Mouse (Mus musculus): ENCODE measurements at regions not wholly inside any gene's neighbourhood (a gene's known extent, or its start where the extent isn't known, plus 50 kb on each side); places are given as distances from the start of the nearest gene placed in this dataset.
A peak's percentile ranks its signal among the peaks of the same experiment; 100 is the strongest.

- DNase-seq (ENCODE audit: low spot score): no peak
These were observed 245.3 kb downstream of the Adamts20 start for GRCm38 (mm10) chr15:94219907-94220306.

GRCm38 (mm10) chr15:94216703-94217102, 248.5 kb downstream of the Adamts20 start:
- no peak for DNase-seq (ENCODE audit: low spot score)

- DNase-seq (ENCODE audit: low spot score): no peak
These were observed 250.8 kb downstream of the Adamts20 start for GRCm38 (mm10) chr15:94214440-94214839.

DNA sequence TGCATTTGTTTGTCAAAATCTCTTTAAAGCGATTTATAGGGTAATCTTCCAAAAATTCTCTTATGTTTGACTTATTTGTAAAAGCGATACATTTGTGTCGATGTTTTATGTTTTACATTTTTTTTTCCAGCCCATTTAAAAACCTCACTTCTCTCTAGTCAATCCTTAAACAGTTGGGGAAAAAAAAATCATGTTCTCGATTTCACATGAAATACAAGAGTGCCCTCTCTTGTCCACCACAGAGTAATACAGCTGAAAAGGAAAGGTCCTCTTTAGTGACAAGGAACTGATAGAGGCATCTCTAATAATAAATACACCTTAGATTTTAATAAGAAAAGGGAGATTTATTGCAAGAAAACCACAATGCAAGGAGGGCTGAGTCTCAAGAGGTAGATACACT, 251.8 kb downstream of the Adamts20 start:
- no peak for DNase-seq (ENCODE audit: low spot score)

DNA sequence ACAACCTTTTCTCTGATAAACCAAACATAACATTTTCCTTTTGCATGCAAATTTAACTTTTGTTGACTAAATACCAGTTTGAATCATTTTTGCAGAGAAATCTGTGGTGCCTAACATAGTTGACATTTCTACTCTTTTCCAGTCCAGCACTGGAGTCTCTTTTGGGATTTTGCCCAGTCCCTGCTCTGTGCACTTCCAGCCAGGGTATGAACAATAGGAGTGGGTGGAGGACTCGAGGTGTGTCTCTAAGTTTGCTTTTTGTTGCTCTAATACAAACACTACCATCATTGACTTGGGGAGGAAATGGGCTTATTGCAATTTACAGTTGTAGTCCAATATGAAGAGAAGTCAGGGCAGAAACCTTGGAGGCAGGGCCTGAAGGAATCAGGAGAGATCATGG, 256.7 kb downstream of the Adamts20 start:
- DNase-seq (ENCODE audit: low spot score): no peak

- no peak for DNase-seq (ENCODE audit: low spot score)
These were observed 258.8 kb downstream of the Adamts20 start for GRCm38 (mm10) chr15:94206454-94206853.

DNA sequence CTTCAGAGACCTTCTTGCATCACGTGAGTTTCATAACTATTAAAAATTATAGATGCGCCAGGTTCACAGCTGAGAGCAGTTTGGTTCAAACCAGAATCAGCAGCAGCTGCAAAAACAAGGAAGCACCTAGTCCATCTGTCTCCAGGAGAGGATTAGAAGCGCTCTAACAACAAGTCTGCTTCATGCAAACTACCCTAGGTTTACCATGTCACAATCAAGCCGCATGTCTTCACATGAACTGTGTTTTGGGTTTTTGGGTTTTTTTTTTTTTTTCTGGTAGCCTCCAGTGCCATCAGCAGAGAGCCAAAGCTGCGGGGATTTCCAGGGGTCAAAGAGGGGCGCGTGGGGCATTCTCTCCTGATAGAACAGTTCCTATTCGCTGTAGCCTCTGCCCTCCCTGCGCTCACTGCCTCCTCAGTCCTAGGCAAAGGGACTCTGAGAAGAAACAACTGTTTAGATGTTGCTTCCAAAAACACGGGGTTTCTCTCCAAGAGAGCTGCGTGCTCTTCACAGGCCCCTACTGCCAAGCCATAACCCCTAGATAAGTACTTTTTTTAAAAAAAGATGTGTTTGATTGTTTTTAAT, 259.8 kb downstream of the Adamts20 start:
- no peak for DNase-seq (ENCODE audit: low spot score)

GRCm38 (mm10) chr15:94190081-94190488, 275.1 kb downstream of the Adamts20 start:
- DNase-seq (ENCODE audit: low spot score): no peak

DNA sequence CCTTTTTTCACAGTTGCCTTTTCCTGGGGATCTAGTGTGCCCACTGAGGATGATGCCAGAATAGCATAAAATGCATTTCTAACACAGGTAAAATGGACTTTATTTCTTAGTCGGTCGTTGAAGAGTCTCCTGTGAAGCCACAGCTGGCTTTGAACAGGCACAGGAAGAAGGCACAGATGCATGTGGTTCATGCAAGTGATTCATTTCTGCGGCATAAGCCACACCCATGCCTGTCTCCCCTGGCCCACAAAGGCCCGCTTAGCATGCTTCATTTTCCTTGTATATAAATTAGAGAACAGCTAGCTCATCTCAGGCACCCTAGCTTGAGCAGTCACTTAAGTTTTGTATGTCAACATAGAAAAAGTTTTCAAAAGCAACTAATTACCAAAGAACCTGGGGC, 277.6 kb downstream of the Adamts20 start:
- no peak for DNase-seq (ENCODE audit: low spot score)

DNA sequence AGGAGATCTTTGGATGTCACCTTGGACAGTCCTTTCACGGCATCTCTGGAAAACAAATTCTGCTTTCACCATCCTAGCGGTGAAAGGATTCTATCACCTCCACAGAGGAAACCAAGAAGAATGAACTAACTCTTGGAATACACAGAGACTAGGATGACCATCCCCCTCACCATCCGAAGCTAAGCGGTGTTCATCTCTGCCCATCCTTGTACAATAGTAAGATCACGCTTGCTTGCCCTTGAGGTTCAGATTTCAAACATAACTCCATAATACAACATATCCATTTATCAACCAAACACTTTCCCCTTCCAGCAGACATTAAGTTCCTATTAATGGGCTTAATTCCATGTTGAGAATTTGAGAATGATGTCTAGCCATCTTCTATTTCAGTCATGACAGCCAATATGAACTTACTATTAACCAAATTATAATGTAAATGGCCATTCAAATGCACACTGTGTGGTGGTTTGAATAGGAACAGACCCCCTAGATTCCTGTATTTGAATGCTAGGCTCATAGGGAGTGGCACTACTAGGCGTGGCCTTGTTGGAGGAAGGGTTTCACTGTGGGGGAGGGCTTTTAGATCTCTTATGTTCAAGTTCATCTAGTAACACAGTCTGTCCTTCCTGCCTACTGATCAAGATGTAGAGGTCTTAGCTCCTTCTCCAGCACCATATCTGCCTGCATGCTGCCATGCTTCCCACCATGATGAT, 281.4 kb downstream of the Adamts20 start:
- DNase-seq (ENCODE audit: low spot score): no peak

- no peak for DNase-seq (ENCODE audit: low spot score)
These were observed 291.1 kb downstream of the Adamts20 start for GRCm38 (mm10) chr15:94174083-94174482.

DNA sequence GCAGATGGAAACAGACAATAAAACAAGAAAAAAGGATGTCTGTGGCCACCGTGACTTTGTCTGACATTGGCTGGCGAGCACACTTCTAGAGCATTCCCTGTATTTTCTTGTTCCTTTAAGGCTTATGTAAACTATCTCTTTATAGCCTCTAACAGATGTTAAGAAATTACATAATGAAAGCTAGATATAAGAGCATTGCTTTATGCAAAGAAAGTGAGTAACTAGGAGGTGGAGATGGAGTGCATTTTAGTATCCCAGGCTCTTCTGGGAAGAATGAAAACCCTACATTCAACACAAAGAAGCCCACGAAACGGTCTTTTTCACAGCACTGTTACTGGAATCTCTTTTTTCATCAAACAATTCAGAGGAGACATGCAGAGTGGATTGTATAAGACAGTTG, 304.4 kb downstream of the Adamts20 start:
- DNase-seq (ENCODE audit: low spot score): no peak

DNA sequence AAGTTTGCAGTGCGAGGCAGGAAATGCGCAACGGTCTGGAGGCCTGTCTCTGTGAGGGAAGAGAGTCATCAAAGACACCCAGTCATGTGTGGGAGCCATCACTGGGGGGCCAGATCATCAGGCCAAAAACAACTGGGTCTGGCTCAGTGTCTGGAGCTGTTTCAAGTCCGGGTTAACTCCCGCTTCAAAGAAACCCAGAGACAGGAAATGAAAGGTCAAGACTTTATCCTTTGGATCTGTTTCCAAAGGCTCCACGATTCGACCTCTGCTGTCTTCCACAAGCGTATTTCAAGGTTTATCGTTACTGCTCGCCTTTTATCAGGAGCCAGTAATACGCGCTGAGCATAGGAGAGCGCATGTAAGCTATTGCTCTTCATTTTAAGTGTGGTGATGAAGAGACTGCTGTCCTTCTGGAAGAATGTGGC, 325.7 kb downstream of the Adamts20 start:
- DNase-seq (ENCODE audit: low spot score): no peak

- DNase-seq (ENCODE audit: low spot score): peak; percentile 16
These were observed 327.9 kb downstream of the Adamts20 start for GRCm38 (mm10) chr15:94137159-94137952.

- DNase-seq (ENCODE audit: low spot score): no peak
These were observed 352.4 kb downstream of the Adamts20 start for GRCm38 (mm10) chr15:94112801-94113200.

- no peak for DNase-seq (ENCODE audit: low spot score)
These were observed 358.0 kb downstream of the Adamts20 start for GRCm38 (mm10) chr15:94107186-94107716.

GRCm38 (mm10) chr15:94090644-94091043, 374.6 kb downstream of the Adamts20 start:
- DNase-seq (ENCODE audit: low spot score): no peak

DNA sequence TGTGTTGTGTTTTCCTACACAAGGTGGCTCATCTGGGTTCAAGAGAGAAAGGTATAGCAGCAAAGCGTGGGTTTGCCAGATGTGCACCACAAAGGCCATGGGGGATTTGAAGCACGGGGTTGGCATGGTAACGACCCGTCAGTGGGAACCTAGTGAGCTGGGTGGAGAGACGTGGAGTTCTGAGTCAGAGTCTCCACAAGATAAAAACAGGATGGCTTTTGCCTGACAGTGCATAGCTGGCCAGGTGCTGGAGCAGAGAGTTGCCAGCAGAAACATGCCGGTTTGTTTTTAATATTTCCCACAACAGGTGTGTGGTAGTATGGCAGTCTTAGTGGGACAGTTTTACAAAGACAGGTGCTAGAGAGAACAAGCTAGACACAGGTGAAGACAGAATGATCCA, 375.4 kb downstream of the Adamts20 start:
- no peak for DNase-seq (ENCODE audit: low spot score)

GRCm38 (mm10) chr15:94082369-94082768, 382.8 kb downstream of the Adamts20 start:
- DNase-seq (ENCODE audit: low spot score): no peak

DNA sequence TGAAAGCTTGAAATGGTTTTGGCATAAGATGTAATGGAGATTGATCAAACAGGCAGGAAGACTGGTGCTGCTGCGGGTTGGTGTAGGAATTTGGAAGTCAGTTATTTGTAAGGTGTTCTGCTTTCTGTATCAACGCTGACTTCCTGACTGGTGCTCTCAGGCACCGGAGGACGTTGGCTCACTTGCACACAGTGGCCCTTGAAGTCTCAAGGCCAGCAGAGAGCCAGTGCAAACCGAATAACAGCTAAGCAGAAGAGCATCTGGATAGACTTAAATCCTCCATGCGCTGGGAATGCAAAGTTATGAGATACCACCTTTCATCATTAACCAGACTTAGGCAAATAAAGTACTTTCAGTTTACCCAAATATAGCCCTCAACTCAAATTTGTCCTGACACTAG, 388.2 kb downstream of the Adamts20 start:
- DNase-seq (ENCODE audit: low spot score): no peak

DNA sequence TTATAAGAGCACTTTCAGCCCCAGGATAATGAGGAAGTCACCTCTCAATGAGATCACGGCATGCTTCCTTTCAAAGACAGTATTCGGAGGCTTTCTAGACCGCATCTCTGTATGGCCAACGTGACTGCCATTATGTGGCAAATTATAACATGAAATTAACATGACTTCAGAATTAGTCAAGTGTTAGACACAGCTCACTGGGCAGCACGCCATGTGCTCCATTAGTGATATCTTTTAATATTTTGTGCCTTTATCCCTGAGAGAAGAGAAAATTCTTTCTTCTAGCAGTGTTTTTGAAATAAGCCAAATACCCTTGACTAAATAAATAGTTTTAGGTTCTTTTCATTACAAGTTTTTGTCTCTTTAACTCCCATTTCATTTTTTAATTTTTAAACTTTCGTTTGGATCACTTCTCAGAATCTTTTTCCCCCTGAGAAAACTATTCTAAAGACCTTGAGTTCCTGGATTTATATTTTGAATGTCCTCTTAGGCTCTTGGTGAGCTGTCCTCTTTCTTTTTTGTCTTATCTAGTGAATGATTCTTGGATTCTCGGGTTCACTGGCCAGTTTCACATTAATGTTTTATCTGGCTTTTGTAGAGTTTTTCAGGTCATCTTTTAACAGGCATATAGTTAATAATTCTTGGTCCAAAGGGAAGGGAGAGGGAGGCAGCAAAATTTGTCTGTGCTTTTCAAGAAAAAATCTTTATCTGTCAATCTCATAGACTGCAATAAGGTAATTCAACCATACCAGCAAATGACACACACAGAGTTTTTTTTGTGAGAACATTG, 390.9 kb downstream of the Adamts20 start:
- DNase-seq (ENCODE audit: low spot score): peak; percentile 9

- no peak for DNase-seq (ENCODE audit: low spot score)
These were observed 397.5 kb downstream of the Adamts20 start for GRCm38 (mm10) chr15:94067721-94068120.

Data from layer of hippocampus, adult 11-12 months (tissue).